Mouse (Mus musculus) kidney, adult 2 months (tissue): ENCODE measurements around the gene Vmn1r79.

Experiments
- CTCF ChIP-seq: fragments of 200-500 bp; conservative IDR thresholded peaks from 2 replicates; pipeline ENCODE4 v1.5.1; 2011; ENCODE audit warnings: low read depth, mild to moderate bottlenecking, control low read depth, low read length, moderate library complexity, mixed read lengths; ENCODE audit not compliant: insufficient read depth, insufficient read length
- POLR2A ChIP-seq: fragments of 200-500 bp; IDR thresholded peaks from one replicate; pipeline ENCODE4 v1.6.1; 2011; ENCODE audit warnings: low read depth, low read length, control low read depth

DNA sequence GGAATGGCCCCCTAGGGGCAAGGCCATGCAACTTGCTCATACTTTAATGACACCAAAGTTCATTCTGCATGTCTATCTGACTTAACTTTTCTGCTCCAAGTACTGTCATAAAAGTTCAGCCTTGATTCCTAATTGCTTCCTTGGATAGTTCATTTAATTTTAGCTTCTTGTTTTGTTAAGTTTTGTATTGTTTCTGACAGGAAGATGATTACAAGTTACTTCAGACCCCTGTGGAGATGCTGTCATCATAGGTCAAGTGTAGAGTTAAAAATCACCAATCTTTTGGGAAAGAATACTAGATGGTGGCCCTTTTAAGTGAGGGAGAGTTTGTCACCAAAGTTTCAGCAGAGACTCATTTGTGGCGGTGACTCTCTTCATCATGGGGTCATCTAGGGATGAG is 17.9 kb downstream of the Vmn1r79 start, which contains the start of gene Vmn1r80:
- TF ChIP-seq CTCF (no peak), POLR2A (no peak)
